Mouse (Mus musculus): ENCODE measurements around the gene Mtcl1. TPM values are rescaled to one million over a fixed set of nuclear protein-coding genes. Genes with fewer than 3 reads are reported as not detected.

Gene Mtcl1
- polyA plus RNA-seq (2017; shearing (Covaris generic)), result under 1 TPM in 1 of 2 experiments, not detected in 1; 0.37 TPM

GRCm38 (mm10) chr17:66449460-66450341 is at the start of gene Mtcl1:
TSS of gene Mtcl1 (minus strand) at chr17:66449750.

Other genes starting within 250 kb of the Mtcl1 start
- 10 to 100 TPM; 13.8 to 18.2 TPM for gene Rab12, start 70.0 kb upstream of the Mtcl1 start, polyA plus RNA-seq (2017; shearing (Covaris generic))
- not detected for gene Themis3, start 144.9 kb upstream of the Mtcl1 start, polyA plus RNA-seq (2017; shearing (Covaris generic))

All from activated CD4-positive, CD25-positive, alpha-beta regulatory T cell (primary cell).